Mouse (Mus musculus) liver, embryonic 11.5 days (tissue): ENCODE results near the gene Atp5s. TPM values are rescaled to one million over a fixed set of nuclear protein-coding genes. Genes with fewer than 3 reads are reported as not detected.

ENCODE experiments used
- microRNA counts: library from miRNA; unstranded; fragments of <30 nt; microRNA quantifications from one replicate; lab custom pipeline; 2015
- microRNA-seq: library from miRNA; unstranded; fragments of <30 nt; microRNA quantifications from one replicate; pipeline ENCODE4, GENCODE M21; 2017; ENCODE audit warnings: borderline number of aligned reads
- polyA plus RNA-seq: library from polyadenylated mRNA; unstranded; fragments of >200 nt; fragmentation: Nextera tagmentation; extraction: Ambion mirVana; gene quantifications from 2 replicates; pipeline ENCODE4 v1.2.1, GENCODE M21; 2014

Atp5s gene
- polyA plus RNA-seq, 1 experiment from 2014 or later: 34.3 TPM

MicroRNAs encoded within 50 kb of the gene (microRNA counts, 519-probe panel; counts per million panel counts)
- microRNA mmu-miR-681 (lab: Ali Mortazavi, UCI): not detected

Small RNAs within 50 kb of the gene (microRNA-seq; reads per million reads assigned to microRNA genes)
- gene Mir681: not detected

Other genes starting within 250 kb of the Atp5s start
- gene Vcpkmt, start 141.9 kb upstream of the Atp5s start, polyA plus RNA-seq: 32.5 and 32.6 TPM in 2 replicates
- 7.6 and 9.2 TPM in 2 replicates for gene Sos2, start 43.1 kb upstream of the Atp5s start, polyA plus RNA-seq
- 25.0 and 26.8 TPM in 2 replicates for gene L2hgdh, start 77 bp upstream of the Atp5s start, polyA plus RNA-seq
- 0.21 and 0.52 TPM in 2 replicates for gene Cdkl1, start 66.3 kb downstream of the Atp5s start, polyA plus RNA-seq
- gene Atl1, start 167.7 kb downstream of the Atp5s start, polyA plus RNA-seq: 1.0 and 1.5 TPM in 2 replicates
- 21.5 and 26.8 TPM in 2 replicates for gene Map4k5, start 168.2 kb downstream of the Atp5s start, polyA plus RNA-seq